Mouse (Mus musculus): ENCODE data around the gene Fam20a. TPM values are rescaled to one million over a fixed set of nuclear protein-coding genes. Genes with fewer than 3 reads are reported as not detected.

The Fam20a gene
- polyA plus RNA-seq, 1 experiment from 2014 or later: 2.4 TPM

DNA sequence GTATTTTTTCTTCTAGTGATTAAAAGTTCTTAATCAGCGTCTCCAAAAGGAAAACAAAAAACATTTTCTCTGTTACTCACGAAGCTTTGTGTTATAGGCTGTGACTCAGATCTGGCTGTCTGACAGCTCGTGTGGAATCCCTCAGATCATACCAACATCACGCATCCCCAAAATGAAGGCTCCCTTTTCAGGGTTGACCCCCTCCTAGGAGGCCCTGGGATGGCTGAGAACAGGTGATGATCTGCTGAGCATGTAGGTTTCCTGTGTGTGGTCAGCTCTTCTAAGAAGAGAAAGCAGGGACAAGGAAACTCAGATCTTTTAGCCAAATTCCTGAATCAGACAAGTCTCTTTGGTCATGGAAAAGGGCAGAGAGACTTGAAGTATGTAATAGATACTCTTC, 23.1 kb upstream of the Fam20a start:
- no peak for ATAC-seq (ENCODE audit: insufficient read depth, low FRiP score)
- no peak overlapping the region for H3K4me2 ChIP-seq (ENCODE audit: low read depth, low read length)
- no peak overlapping the region for H3K9ac ChIP-seq (ENCODE audit: low read length)
- WGBS: 70% methylated on average over 4 of the region's 4 CpGs
- no peak overlapping the region for H3K27ac ChIP-seq (ENCODE audit: low read length)
- no peaks in the 10 kb centered on the region for H3K27me3 ChIP-seq (ENCODE audit: control insufficient read depth, insufficient read depth, low read length)
- no peaks in the 10 kb centered on the region for H3K9me3 ChIP-seq (replicated peaks; ENCODE audit: control insufficient read depth, low read length)
- no peaks in the 10 kb centered on the region for H3K36me3 ChIP-seq (ENCODE audit: control insufficient read depth, insufficient read depth, low read length)
- no peak overlapping the region for H3K4me3 ChIP-seq (replicated peaks; ENCODE audit: low read length)
- H3K4me1 ChIP-seq (ENCODE audit: control insufficient read depth, insufficient read depth, low read length): no peaks in the 10 kb centered on the region

DNA sequence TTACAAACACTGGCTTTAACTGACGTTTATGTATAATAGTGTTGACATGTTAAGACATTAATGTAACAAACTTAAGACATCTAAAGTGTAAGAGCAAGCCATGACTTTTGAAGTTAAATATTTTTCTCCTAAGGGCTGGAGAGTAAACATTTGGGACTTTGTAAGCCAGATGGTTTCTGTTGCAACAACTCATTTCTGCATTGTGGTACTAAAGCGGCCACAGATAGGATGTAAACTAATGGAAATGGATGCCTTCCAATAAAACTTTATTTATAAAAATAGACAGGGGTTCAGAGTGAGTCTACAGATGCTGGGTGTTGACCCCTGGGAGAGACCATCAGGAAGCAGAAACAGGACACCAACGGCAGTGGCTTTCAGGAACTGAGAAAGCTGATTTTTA, 15.9 kb upstream of the Fam20a start:
- H3K4me3 ChIP-seq (replicated peaks; ENCODE audit: low read length): no peak overlapping the region
- 0 out of 2 replicates have a peak, but pooled peaks cover 4% of the 10 kb centered on the region for H3K9me3 ChIP-seq (replicated peaks; ENCODE audit: control insufficient read depth, low read length)
- no peaks in the 10 kb centered on the region for H3K4me1 ChIP-seq (ENCODE audit: control insufficient read depth, insufficient read depth, low read length)
- no peaks in the 10 kb centered on the region for H3K36me3 ChIP-seq (ENCODE audit: control insufficient read depth, insufficient read depth, low read length)
- WGBS: 36% methylated on average over 3 of the region's 3 CpGs
- no peak overlapping the region for H3K27ac ChIP-seq (ENCODE audit: low read length)
- ATAC-seq (ENCODE audit: insufficient read depth, low FRiP score): peak; percentile 47; the same call in 1 of the 2 replicates
- H3K4me2 ChIP-seq (ENCODE audit: low read depth, low read length): no peak overlapping the region
- no peaks in the 10 kb centered on the region for H3K27me3 ChIP-seq (ENCODE audit: control insufficient read depth, insufficient read depth, low read length)
- no peak overlapping the region for H3K9ac ChIP-seq (ENCODE audit: low read length)

DNA sequence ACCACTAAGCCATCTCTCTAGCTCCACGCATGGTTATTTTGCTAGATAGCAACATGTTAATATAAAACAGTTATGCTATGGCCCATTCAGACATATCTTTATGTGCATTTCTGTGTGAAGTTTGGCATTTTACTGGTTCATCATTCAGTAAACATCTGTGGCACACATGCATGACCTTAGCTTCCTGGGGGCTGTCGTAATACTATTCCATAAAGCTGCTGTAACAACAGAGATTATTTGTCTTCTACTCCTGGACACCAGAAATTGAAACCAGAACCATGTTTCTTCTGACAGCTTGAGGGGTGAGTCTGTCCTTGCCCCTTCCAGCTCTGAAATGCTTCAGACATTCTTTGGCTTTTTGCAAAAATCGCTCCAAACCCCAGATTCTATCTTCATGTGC, 14.3 kb upstream of the Fam20a start:
- Histone ChIP-seq H3K4me1 (ENCODE audit: control insufficient read depth, insufficient read depth, low read length) (no peaks in the 10 kb centered on the region), H3K9ac (ENCODE audit: low read length) (no peak overlapping the region), H3K27ac (ENCODE audit: low read length) (no peak overlapping the region), H3K4me3 (replicated peaks; ENCODE audit: low read length) (no peak overlapping the region), H3K27me3 (ENCODE audit: control insufficient read depth, insufficient read depth, low read length) (no peaks in the 10 kb centered on the region), H3K36me3 (ENCODE audit: control insufficient read depth, insufficient read depth, low read length) (no peaks in the 10 kb centered on the region), H3K9me3 (replicated peaks; ENCODE audit: control insufficient read depth, low read length) (0 out of 2 replicates have a peak, but pooled peaks cover 4% of the 10 kb centered on the region), H3K4me2 (ENCODE audit: low read depth, low read length) (no peak overlapping the region)
- WGBS: 71% methylated on average over 3 of the region's 3 CpGs
- ATAC-seq (ENCODE audit: insufficient read depth, low FRiP score): no peak

DNA sequence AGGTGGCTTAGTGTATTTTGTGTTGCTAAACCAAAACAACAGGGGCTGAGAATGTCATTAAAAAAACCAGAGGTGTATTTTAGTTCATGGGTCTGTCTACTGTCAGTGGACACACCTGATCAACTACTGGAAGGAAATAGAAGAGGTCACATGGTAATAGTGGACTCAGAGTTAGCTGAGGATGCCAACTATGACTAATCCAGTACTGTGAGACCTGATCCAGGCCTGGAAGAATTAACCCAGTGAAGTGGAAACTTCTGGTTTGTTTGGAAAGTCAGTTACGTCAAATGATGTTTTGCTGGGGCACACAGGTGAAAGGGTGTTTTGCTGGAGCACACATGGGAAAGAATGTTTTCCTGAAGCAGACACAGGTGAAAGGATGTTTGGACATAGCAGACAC, 12.3 kb upstream of the Fam20a start:
- Histone ChIP-seq H3K4me2 (ENCODE audit: low read depth, low read length) (no peak overlapping the region), H3K4me3 (replicated peaks; ENCODE audit: low read length) (no peak overlapping the region), H3K27me3 (ENCODE audit: control insufficient read depth, insufficient read depth, low read length) (no peaks in the 10 kb centered on the region), H3K9ac (ENCODE audit: low read length) (no peak overlapping the region), H3K4me1 (ENCODE audit: control insufficient read depth, insufficient read depth, low read length) (no peaks in the 10 kb centered on the region), H3K27ac (ENCODE audit: low read length) (no peak overlapping the region), H3K36me3 (ENCODE audit: control insufficient read depth, insufficient read depth, low read length) (no peaks in the 10 kb centered on the region), H3K9me3 (replicated peaks; ENCODE audit: control insufficient read depth, low read length) (0 out of 2 replicates have a peak, but pooled peaks cover 4% of the 10 kb centered on the region)
- 91% methylated on average over 1 of the region's 1 CpGs for WGBS
- ATAC-seq (ENCODE audit: insufficient read depth, low FRiP score): no peak

DNA sequence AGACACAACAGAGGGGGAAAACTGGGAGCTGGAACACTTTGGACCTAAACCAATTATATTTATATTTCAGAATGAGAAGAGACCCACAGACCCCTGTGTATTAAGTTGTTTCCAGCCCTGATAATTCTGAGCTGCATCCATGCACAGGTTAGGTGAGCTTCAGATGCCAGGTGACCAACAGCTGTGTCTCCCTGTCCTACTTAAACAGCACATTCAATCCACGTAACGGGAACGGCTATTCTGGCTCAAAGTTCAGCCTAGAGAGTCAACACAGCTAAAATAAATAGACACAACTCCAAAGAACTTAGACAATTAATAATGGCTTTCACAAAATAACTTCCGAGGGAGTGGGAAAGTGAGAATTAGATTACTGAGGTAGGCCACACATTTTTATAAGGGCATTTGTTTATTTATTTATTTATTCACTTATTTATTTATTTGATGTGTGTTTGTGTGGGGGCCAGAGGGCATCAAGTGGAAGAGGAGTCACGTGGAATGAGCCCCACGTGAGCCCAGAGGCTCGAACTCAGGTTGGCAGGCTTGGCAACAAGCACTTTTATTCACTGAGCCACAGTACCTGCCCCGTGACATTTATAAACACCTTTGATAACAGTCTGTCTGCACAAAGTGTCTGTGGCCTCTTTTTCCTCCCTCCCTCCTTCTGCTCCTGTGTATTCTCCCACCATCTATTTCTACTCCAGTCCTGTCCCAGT, 10.8 kb upstream of the Fam20a start:
- H3K4me2 ChIP-seq (ENCODE audit: low read depth, low read length): no peak overlapping the region
- whole genome bisulfite sequencing: 48% methylated on average over 8 of the region's 8 CpGs
- H3K9ac ChIP-seq (ENCODE audit: low read length): no peak overlapping the region
- no peak overlapping the region for H3K4me3 ChIP-seq (replicated peaks; ENCODE audit: low read length)
- H3K9me3 ChIP-seq (replicated peaks; ENCODE audit: control insufficient read depth, low read length): 0 out of 2 replicates have a peak, but pooled peaks cover 4% of the 10 kb centered on the region
- no peak overlapping the region for H3K27ac ChIP-seq (ENCODE audit: low read length)
- no peaks in the 10 kb centered on the region for H3K27me3 ChIP-seq (ENCODE audit: control insufficient read depth, insufficient read depth, low read length)
- H3K4me1 ChIP-seq (ENCODE audit: control insufficient read depth, insufficient read depth, low read length): no peaks in the 10 kb centered on the region
- no peak for ATAC-seq (ENCODE audit: insufficient read depth, low FRiP score)
- no peaks in the 10 kb centered on the region for H3K36me3 ChIP-seq (ENCODE audit: control insufficient read depth, insufficient read depth, low read length)

DNA sequence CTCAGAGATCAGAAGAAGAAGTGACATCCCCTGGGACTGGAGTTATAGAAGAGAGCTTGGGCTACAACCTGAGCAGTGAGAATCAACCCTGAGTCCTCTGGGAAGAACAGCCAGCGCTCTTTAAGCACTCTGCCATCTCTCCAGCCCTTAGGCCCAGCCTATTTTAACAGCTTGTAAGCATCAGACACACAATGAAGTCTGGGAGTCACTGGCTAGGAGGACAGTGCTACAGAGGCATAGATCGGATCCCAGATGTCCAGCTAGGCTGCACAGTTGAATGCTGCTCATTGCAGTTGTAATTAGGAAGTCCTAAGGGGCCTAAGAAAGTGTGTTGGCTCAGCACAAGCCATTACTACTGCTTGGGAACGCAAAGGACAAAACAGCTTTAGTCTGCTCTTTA, 6.3 kb upstream of the Fam20a start:
- ATAC-seq (ENCODE audit: insufficient read depth, low FRiP score): no peak
- no peaks in the 10 kb centered on the region for H3K27me3 ChIP-seq (ENCODE audit: control insufficient read depth, insufficient read depth, low read length)
- H3K4me3 ChIP-seq (replicated peaks; ENCODE audit: low read length): no peak overlapping the region
- H3K36me3 ChIP-seq (ENCODE audit: control insufficient read depth, insufficient read depth, low read length): no peaks in the 10 kb centered on the region
- H3K4me2 ChIP-seq (ENCODE audit: low read depth, low read length): no peak overlapping the region
- H3K9me3 ChIP-seq (replicated peaks; ENCODE audit: control insufficient read depth, low read length): no peaks in the 10 kb centered on the region
- no peak overlapping the region for H3K27ac ChIP-seq (ENCODE audit: low read length)
- H3K9ac ChIP-seq (ENCODE audit: low read length): no peak overlapping the region
- H3K4me1 ChIP-seq (ENCODE audit: control insufficient read depth, insufficient read depth, low read length): no peaks in the 10 kb centered on the region
- WGBS: 72% methylated on average over 3 of the region's 3 CpGs

DNA sequence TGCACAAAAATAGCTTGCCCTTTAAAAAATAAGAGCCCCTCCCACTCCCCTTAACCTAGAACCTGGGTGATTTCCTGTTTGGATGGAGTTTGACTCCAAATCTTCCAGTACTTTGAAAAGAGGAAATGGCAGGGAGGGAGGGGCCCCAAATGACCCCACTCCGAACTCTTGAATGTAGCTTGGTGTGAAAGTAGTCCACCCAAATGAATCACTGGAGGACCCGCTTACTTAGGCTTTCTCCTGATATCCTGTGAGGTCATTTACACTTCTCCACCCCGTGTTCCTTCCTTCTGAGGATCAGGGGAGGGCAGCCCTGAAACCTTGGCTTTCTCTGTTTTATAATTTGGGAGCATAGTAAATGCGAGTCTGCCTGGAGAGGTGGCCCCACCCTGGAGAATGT, 632 bp upstream of the Fam20a start:
- no peaks in the 10 kb centered on the region for H3K36me3 ChIP-seq (ENCODE audit: control insufficient read depth, insufficient read depth, low read length)
- H3K4me1 ChIP-seq (ENCODE audit: control insufficient read depth, insufficient read depth, low read length): peaks cover 15% of the 10 kb centered on the region
- H3K9me3 ChIP-seq (replicated peaks; ENCODE audit: control insufficient read depth, low read length): no peaks in the 10 kb centered on the region
- peak overlapping the region; percentile 89; the same call in 1 of the 2 replicates for H3K4me2 ChIP-seq (ENCODE audit: low read depth, low read length)
- peaks cover 7% of the 10 kb centered on the region; the same call in 1 of the 2 replicates for H3K27me3 ChIP-seq (ENCODE audit: control insufficient read depth, insufficient read depth, low read length)
- WGBS: 21% methylated on average over 4 of the region's 4 CpGs
- no peak for ATAC-seq (ENCODE audit: insufficient read depth, low FRiP score)
- H3K9ac ChIP-seq (ENCODE audit: low read length): no peak overlapping the region
- no peak overlapping the region for H3K4me3 ChIP-seq (replicated peaks; ENCODE audit: low read length)
- H3K27ac ChIP-seq (ENCODE audit: low read length): no peak overlapping the region

DNA sequence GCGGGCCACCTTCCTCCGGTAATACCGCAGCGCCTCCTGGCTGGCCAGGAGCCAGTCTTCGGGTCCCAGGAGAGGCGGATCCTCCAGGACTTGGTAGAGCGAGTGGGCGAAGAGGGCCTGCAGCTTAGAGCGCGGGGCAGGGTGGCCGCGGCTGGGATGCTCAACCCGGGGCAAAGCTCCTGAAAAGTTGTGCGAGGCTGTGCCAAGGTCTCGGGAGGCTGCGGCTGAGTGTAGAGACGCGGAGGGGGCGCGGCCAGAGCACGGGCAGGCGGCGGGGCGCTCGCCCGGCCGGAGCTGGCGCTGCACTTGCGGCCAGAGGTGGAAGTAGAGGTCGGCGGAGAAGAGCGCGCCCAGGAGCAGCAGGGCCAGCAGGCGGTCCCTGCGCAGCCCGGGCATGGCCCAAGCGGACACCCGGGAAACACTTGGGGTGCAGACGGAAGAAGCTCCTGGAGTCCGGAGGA, 729 bp downstream of the Fam20a start:
- H3K27me3 ChIP-seq (ENCODE audit: control insufficient read depth, insufficient read depth, low read length): peaks cover 7% of the 10 kb centered on the region; the same call in 1 of the 2 replicates
- H3K4me3 ChIP-seq (replicated peaks; ENCODE audit: low read length): peak overlapping the region; percentile 51
- peak overlapping the region; percentile 89 for H3K4me2 ChIP-seq (ENCODE audit: low read depth, low read length)
- under 1% methylated on average over 40 of the region's 40 CpGs for WGBS
- H3K36me3 ChIP-seq (ENCODE audit: control insufficient read depth, insufficient read depth, low read length): no peaks in the 10 kb centered on the region
- peak overlapping the region; percentile 64 for H3K9ac ChIP-seq (ENCODE audit: low read length)
- peak; percentile 57; the same call in 1 of the 2 replicates for ATAC-seq (ENCODE audit: insufficient read depth, low FRiP score)
- H3K27ac ChIP-seq (ENCODE audit: low read length): peak overlapping the region; percentile 58; the same call in 1 of the 2 replicates
- peaks cover 15% of the 10 kb centered on the region for H3K4me1 ChIP-seq (ENCODE audit: control insufficient read depth, insufficient read depth, low read length)
- H3K9me3 ChIP-seq (replicated peaks; ENCODE audit: control insufficient read depth, low read length): no peaks in the 10 kb centered on the region

DNA sequence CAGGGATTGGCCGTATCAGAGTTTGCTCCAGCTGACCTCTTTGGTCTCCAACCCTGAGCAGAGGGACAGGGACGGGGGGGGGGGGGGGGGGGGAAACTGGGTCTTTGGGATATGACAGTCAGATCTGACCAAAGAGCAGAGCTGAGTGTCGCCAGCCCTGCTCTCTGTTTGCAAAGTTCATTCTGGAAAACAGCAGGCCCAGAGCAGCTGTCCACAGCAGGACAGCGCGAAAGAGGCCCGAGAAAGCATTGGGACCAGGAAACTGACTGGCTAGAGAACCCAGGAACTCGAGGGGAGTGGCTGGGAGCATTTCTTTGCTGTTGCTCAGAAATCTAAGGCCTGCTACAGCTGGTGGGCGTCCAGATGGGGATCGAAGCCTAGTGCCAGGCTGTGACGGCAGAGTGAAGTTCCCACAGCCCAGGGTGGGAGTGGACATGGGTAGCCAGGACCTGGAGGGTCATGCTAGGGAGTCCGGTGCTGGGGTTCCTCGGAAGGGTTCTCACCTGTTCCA, 1.2 kb downstream of the Fam20a start:
- peak; percentile 59; the same call in 1 of the 2 replicates for ATAC-seq (ENCODE audit: insufficient read depth, low FRiP score)

More for the DNA sequence above, 1.2 kb downstream of the Fam20a start:
- H3K36me3 ChIP-seq (ENCODE audit: control insufficient read depth, insufficient read depth, low read length): no peaks in the 10 kb centered on the region
- H3K9me3 ChIP-seq (replicated peaks; ENCODE audit: control insufficient read depth, low read length): no peaks in the 10 kb centered on the region
- H3K9ac ChIP-seq (ENCODE audit: low read length): peak overlapping the region; percentile 64
- WGBS: 11% methylated on average over 12 of the region's 12 CpGs
- peaks cover 7% of the 10 kb centered on the region; the same call in 1 of the 2 replicates for H3K27me3 ChIP-seq (ENCODE audit: control insufficient read depth, insufficient read depth, low read length)
- peaks cover 15% of the 10 kb centered on the region for H3K4me1 ChIP-seq (ENCODE audit: control insufficient read depth, insufficient read depth, low read length)
- H3K4me2 ChIP-seq (ENCODE audit: low read depth, low read length): peak overlapping the region; percentile 89
- peak overlapping the region; percentile 58; the same call in 1 of the 2 replicates for H3K27ac ChIP-seq (ENCODE audit: low read length)
- peak overlapping the region; percentile 51 for H3K4me3 ChIP-seq (replicated peaks; ENCODE audit: low read length)

Data from stomach, embryonic 16.5 days (tissue).